Comparison of ENCODE assay signal across 14 mouse cellular contexts in the genomic region with DNA sequence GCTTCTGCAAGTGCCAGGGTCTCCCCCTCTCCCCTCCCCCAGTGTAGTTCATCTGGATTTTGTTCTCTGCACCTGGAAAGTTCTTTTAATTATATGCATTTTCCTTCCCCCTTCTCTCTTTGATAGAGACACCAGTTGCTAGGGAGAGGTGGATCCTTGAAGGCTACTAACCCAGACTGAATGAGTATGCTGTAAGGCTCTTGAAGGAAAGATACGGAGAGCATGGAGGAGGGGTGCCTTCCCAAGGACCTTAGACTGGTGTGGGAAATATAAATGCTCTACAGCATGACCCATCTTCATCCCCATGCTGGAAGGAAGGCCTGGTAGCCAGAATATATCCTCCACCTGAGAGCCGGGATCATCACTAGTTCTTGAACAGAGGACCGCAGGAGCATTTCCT. TPM values are rescaled to one million over a fixed set of nuclear protein-coding genes. Genes with fewer than 3 reads are reported as not detected.
A peak's percentile ranks its signal among the peaks of the same experiment; 100 is the strongest.
DNase-seq lines count a peak whose midpoint lies in the region; ATAC-seq and TF ChIP-seq lines count a peak whose summit lies in the region.
"Had no signal": no experiment of that assay in that cellular context is flagged by ENCODE, and none has a peak within 500 bp of the region (broad histone marks: within the 10 kb centered on the region; RNA-seq: fewer than 3 reads in every experiment).

No protein-coding gene starts in this region.

- WGBS in kidney, postnatal 0 days: 65% methylated on average over 3 of the region's 3 CpGs
- 61% methylated on average over 3 of the region's 3 CpGs for whole genome bisulfite sequencing in intestine, postnatal 0 days
- WGBS in stomach, embryonic 15.5 days: 84% methylated on average over 3 of the region's 3 CpGs

- H3K4me2 ChIP-seq in kidney, postnatal 0 days (ENCODE audit: low read length): no peak overlapping the region
- peak overlapping the region; percentile 22 for H3K4me2 ChIP-seq in intestine, postnatal 0 days (replicated peaks; ENCODE audit: low read depth)
- no peak overlapping the region for H3K4me2 ChIP-seq in stomach, embryonic 15.5 days

- TF ChIP-seq CTCF in kidney, postnatal 0 days (IDR thresholded peaks at IDR 0.05; ENCODE audit: low read depth): no peak
- no peak for TF ChIP-seq CTCF in intestine, postnatal 0 days (IDR thresholded peaks at IDR 0.05; ENCODE audit: low read depth)
- no peak for TF ChIP-seq CTCF in left cerebral cortex, adult 2 months (IDR thresholded peaks at IDR 0.05)

- H3K4me3 ChIP-seq in kidney, postnatal 0 days (replicated peaks; ENCODE audit: low read depth, low read length): no peak overlapping the region
- H3K4me3 ChIP-seq in intestine, postnatal 0 days (ENCODE audit: low read depth, low read length): no peak overlapping the region
- no peak overlapping the region for H3K4me3 ChIP-seq in stomach, embryonic 15.5 days (replicated peaks)
- no peak overlapping the region for H3K4me3 ChIP-seq in left cerebral cortex, adult 2 months

- peak overlapping the region; percentile 28; the same call in 1 of the 2 replicates for H3K27ac ChIP-seq in kidney, postnatal 0 days
- peak overlapping the region; percentile 72 for H3K27ac ChIP-seq in intestine, postnatal 0 days (ENCODE audit: low read depth, low read length)
- peak overlapping the region; percentile 81 for H3K27ac ChIP-seq in stomach, embryonic 15.5 days
- H3K27ac ChIP-seq in left cerebral cortex, adult 2 months: no peak overlapping the region
- H3K27ac ChIP-seq: hindbrain, postnatal 0 days had no signal

- DNase-seq in cerebellum, adult 9-10 months: peak; percentile 44
- no peak for DNase-seq in cerebellum, adult 18-20 months
- no peak for DNase-seq in kidney, postnatal 0 days (ENCODE audit: low spot score)
- no peak for DNase-seq in kidney, adult 11 months
- no peak for DNase-seq in left cerebral cortex, adult 2 months (ENCODE audit: extremely low spot score in 1 of 2, low spot score in 2 of 2)
- no peak for DNase-seq in right cerebral cortex, adult 18-20 months
- DNase-seq: adrenal gland, postnatal 25 days; forebrain, postnatal 0 days; liver; lung, adult 18-20 months had no signal

- H3K9ac ChIP-seq in kidney, postnatal 0 days (ENCODE audit: low read depth, low read length): no peak overlapping the region
- H3K9ac ChIP-seq in intestine, postnatal 0 days (ENCODE audit: low read depth, low read length): no peak overlapping the region
- no peak overlapping the region for H3K9ac ChIP-seq in stomach, embryonic 15.5 days
- H3K9ac ChIP-seq: forebrain, postnatal 0 days had no signal

- no peaks in the 10 kb centered on the region for H3K9me3 ChIP-seq in kidney, postnatal 0 days (replicated peaks; ENCODE audit: low read length)
- no peaks in the 10 kb centered on the region for H3K9me3 ChIP-seq in intestine, postnatal 0 days (ENCODE audit: control insufficient read depth)
- no peaks in the 10 kb centered on the region for H3K9me3 ChIP-seq in stomach, embryonic 15.5 days

- peaks cover 26% of the 10 kb centered on the region for H3K4me1 ChIP-seq in kidney, postnatal 0 days (replicated peaks; ENCODE audit: insufficient read depth, low read length)
- peaks cover 8% of the 10 kb centered on the region for H3K4me1 ChIP-seq in intestine, postnatal 0 days (replicated peaks; ENCODE audit: control insufficient read depth, insufficient read depth, low read length)
- peaks cover 33% of the 10 kb centered on the region for H3K4me1 ChIP-seq in stomach, embryonic 15.5 days

- no peaks in the 10 kb centered on the region for H3K36me3 ChIP-seq in kidney, postnatal 0 days (ENCODE audit: insufficient read depth, low read length)
- no peaks in the 10 kb centered on the region for H3K36me3 ChIP-seq in intestine, postnatal 0 days (ENCODE audit: control insufficient read depth, insufficient read depth)
- no peaks in the 10 kb centered on the region for H3K36me3 ChIP-seq in stomach, embryonic 15.5 days

- H3K27me3 ChIP-seq in kidney, postnatal 0 days (ENCODE audit: insufficient read depth, low read length): no peaks in the 10 kb centered on the region
- H3K27me3 ChIP-seq in intestine, postnatal 0 days (replicated peaks; ENCODE audit: control insufficient read depth, insufficient read depth, low read length): no peaks in the 10 kb centered on the region
- H3K27me3 ChIP-seq in stomach, embryonic 15.5 days (replicated peaks): no peaks in the 10 kb centered on the region

- ATAC-seq in kidney, postnatal 0 days (replicated peaks; ENCODE audit: low FRiP score, low read depth): no peak
- ATAC-seq in intestine, postnatal 0 days: no peak
- no peak for ATAC-seq in stomach, embryonic 15.5 days (ENCODE audit: insufficient read depth, low FRiP score, low read depth)
- ATAC-seq: forebrain, postnatal 0 days; hindbrain, postnatal 0 days; midbrain, embryonic 16.5 days had no signal

- intact Hi-C loops in left cerebral cortex, adult 2 months (cut with DNase I): no loop called here

RNA-seq across cellular contexts. Expression of a gene that starts 41.3 kb away (rescaled TPM):
- 147 and 164 TPM in 2 replicates for polyA plus RNA-seq in kidney, postnatal 0 days (2015; fragmentation: Nextera tagmentation; extraction: Ambion mirVana)
- 333 and 357 TPM in 2 replicates for polyA plus RNA-seq in intestine, postnatal 0 days (2015; fragmentation: Nextera tagmentation; extraction: Ambion mirVana)
- 130 and 151 TPM in 2 replicates for polyA plus RNA-seq in stomach, embryonic 15.5 days (2015; fragmentation: Nextera tagmentation; extraction: Ambion mirVana)
- 10 to 100 TPM; 67.1 to 72.6 TPM for total RNA-seq in left cerebral cortex, adult 2 months (2021)

RNA-seq across cellular contexts. Expression of a gene that starts 58.9 kb away (rescaled TPM):
- 66.5 and 72.9 TPM in 2 replicates for polyA plus RNA-seq in kidney, postnatal 0 days (2015; fragmentation: Nextera tagmentation; extraction: Ambion mirVana)
- 46.8 and 50.9 TPM in 2 replicates for polyA plus RNA-seq in intestine, postnatal 0 days (2015; fragmentation: Nextera tagmentation; extraction: Ambion mirVana)
- polyA plus RNA-seq in stomach, embryonic 15.5 days (2015; fragmentation: Nextera tagmentation; extraction: Ambion mirVana): 89.0 and 96.1 TPM in 2 replicates
- total RNA-seq in left cerebral cortex, adult 2 months (2021): 10 to 100 TPM; 84.4 to 86.9 TPM
